ENCODE assay signal across 9 mouse cellular contexts in the genomic region with DNA sequence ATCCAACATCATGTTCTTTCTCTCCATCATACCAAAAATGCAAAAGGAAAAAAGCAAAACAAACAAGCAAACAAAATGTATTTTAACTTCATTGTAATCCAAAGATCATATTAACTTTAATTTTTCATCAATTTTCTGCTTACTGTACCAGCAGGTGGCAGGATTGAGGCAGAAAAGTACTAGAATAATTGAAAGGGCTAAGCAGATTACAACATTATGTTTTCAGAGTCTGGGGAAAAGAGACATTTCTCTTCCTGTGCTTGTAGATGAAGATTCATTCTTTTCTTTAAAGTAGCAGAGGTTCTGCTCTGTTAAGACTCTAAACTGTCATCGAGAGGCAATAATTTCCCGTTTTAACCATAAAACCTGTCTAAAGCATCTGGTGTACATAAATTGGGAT.
DNase-seq lines count a peak whose midpoint lies in the region; ATAC-seq and TF ChIP-seq lines count a peak whose summit lies in the region.
"Had no signal": no experiment of that assay in that cellular context is flagged by ENCODE, and none has a peak within 500 bp of the region (broad histone marks: within the 10 kb centered on the region; RNA-seq: fewer than 3 reads in every experiment).

No protein-coding gene starts in this region.

- intact Hi-C loops in heart, adult 2 months (cut with DNase I), result loop anchor here (2.0 kb wide), 1 partner anchor 523 kb away; no protein-coding TSS in a partner anchor
- intact Hi-C loops in heart, postnatal 25 days (cut with DNase I), result loop anchor here (5.0 kb wide), 1 partner anchor 523 kb away; no protein-coding TSS in a partner anchor

- H3K4me3 ChIP-seq in heart, adult 2 months, result no peak overlapping the region
- H3K4me3 ChIP-seq in layer of hippocampus, adult 2 months, result no peak overlapping the region
- H3K4me3 ChIP-seq in liver, embryonic 11.5 days (ENCODE audit: low read depth, low read length), result no peak overlapping the region
- no peak overlapping the region for H3K4me3 ChIP-seq in heart, embryonic 12.5 days
- H3K4me3 ChIP-seq: liver, embryonic 15.5 days had no signal

- no peak overlapping the region for H3K9ac ChIP-seq in heart, adult 2 months (ENCODE audit: low read depth, low read length)
- H3K9ac ChIP-seq in liver, embryonic 11.5 days (ENCODE audit: low read depth, low read length), result no peak overlapping the region
- H3K9ac ChIP-seq in heart, embryonic 12.5 days, result no peak overlapping the region
- H3K9ac ChIP-seq: liver, embryonic 15.5 days had no signal

- 56% methylated on average over 2 of the region's 2 CpGs for WGBS in heart, adult 2 months
- 61% methylated on average over 2 of the region's 2 CpGs for WGBS in liver, embryonic 11.5 days
- WGBS in heart, embryonic 12.5 days, result 56% methylated on average over 2 of the region's 2 CpGs

- no peak overlapping the region for H3K4me2 ChIP-seq in liver, embryonic 11.5 days
- no peak overlapping the region for H3K4me2 ChIP-seq in heart, embryonic 12.5 days
- H3K4me2 ChIP-seq: liver, embryonic 15.5 days had no signal

- TF ChIP-seq CTCF in heart, adult 2 months (IDR thresholded peaks at IDR 0.05), result peak; percentile 62
- TF ChIP-seq CTCF in layer of hippocampus, adult 2 months (conservative IDR thresholded peaks at IDR 0.05), result peak; percentile 82

- no peaks in the 10 kb centered on the region for H3K27me3 ChIP-seq in heart, adult 2 months (ENCODE audit: control insufficient read depth, insufficient read depth, low read length)
- no peaks in the 10 kb centered on the region for H3K27me3 ChIP-seq in liver, embryonic 11.5 days (replicated peaks; ENCODE audit: control insufficient read depth, insufficient read depth, low read length)
- H3K27me3 ChIP-seq in heart, embryonic 12.5 days (replicated peaks), result no peaks in the 10 kb centered on the region
- H3K27me3 ChIP-seq: liver, embryonic 15.5 days had no signal

- TF ChIP-seq EP300 in heart, adult 2 months (IDR thresholded peaks at IDR 0.05; ENCODE audit: insufficient read depth, low read depth, low read length), result no peak

- no peaks in the 10 kb centered on the region for H3K9me3 ChIP-seq in liver, embryonic 11.5 days (ENCODE audit: control insufficient read depth, low read length)
- no peaks in the 10 kb centered on the region for H3K9me3 ChIP-seq in heart, embryonic 12.5 days (replicated peaks)
- H3K9me3 ChIP-seq: liver, embryonic 15.5 days had no signal

- no peak for TF ChIP-seq POLR2A in heart, adult 2 months (IDR thresholded peaks at IDR 0.05; ENCODE audit: insufficient read depth, low read depth, low read length)

- DNase-seq in heart, adult 2 months, result no peak
- no peak for DNase-seq in heart, postnatal 25 days (ENCODE audit: low spot score)
- DNase-seq in testis, postnatal 10 days (ENCODE audit: low spot score), result peak; percentile 42
- no peak for DNase-seq in testis, postnatal 14 days (ENCODE audit: low spot score)
- peak; percentile 56 to 57 for DNase-seq in layer of hippocampus, adult 2 months (ENCODE audit: low spot score in 2 of 2)
- DNase-seq in thymus, postnatal 14 days, result no peak
- DNase-seq in liver, embryonic 11.5 days (ENCODE audit: low spot score), result no peak

- no peak overlapping the region for H3K27ac ChIP-seq in heart, adult 2 months
- no peak overlapping the region for H3K27ac ChIP-seq in layer of hippocampus, adult 2 months
- no peak overlapping the region for H3K27ac ChIP-seq in liver, embryonic 11.5 days (ENCODE audit: low read depth, low read length)
- H3K27ac ChIP-seq in heart, embryonic 12.5 days (ENCODE audit: poor library complexity, severe bottlenecking), result no peak overlapping the region
- H3K27ac ChIP-seq: liver, embryonic 15.5 days had no signal

- H3K4me1 ChIP-seq in heart, adult 2 months (ENCODE audit: control insufficient read depth, insufficient read depth, low read length), result no peaks in the 10 kb centered on the region
- no peaks in the 10 kb centered on the region for H3K4me1 ChIP-seq in liver, embryonic 11.5 days (replicated peaks; ENCODE audit: control insufficient read depth, insufficient read depth, low read length)
- H3K4me1 ChIP-seq in heart, embryonic 12.5 days (replicated peaks), result no peaks in the 10 kb centered on the region
- H3K4me1 ChIP-seq: liver, embryonic 15.5 days had no signal

- ATAC-seq in liver, embryonic 11.5 days (replicated peaks; ENCODE audit: low FRiP score), result no peak
- ATAC-seq in heart, embryonic 12.5 days (ENCODE audit: insufficient number of reproducible peaks, low FRiP score), result no peak

- no peaks in the 10 kb centered on the region for H3K79me2 ChIP-seq in heart, adult 2 months (replicated peaks; ENCODE audit: control insufficient read depth, insufficient read depth, low read length)

- no peaks in the 10 kb centered on the region for H3K36me3 ChIP-seq in heart, adult 2 months (ENCODE audit: control insufficient read depth, insufficient read depth, low read length)
- H3K36me3 ChIP-seq in liver, embryonic 11.5 days (ENCODE audit: control insufficient read depth, insufficient read depth, low read length), result no peaks in the 10 kb centered on the region
- H3K36me3 ChIP-seq in heart, embryonic 12.5 days, result no peaks in the 10 kb centered on the region
- H3K36me3 ChIP-seq: liver, embryonic 15.5 days had no signal

Comparison
In these comparisons a context has a peak if more than half of its experiments do, and no peak if none do; other contexts are left out.
1. DNase-seq: peak in testis, postnatal 10 days (single experiment) and layer of hippocampus, adult 2 months (2 of 2); none in heart, adult 2 months (0 of 2), heart, postnatal 25 days (single experiment), testis, postnatal 14 days (single experiment), thymus, postnatal 14 days (single experiment) and liver, embryonic 11.5 days (single experiment).